Mouse (Mus musculus): Measurements from ENCODE around the gene Pla2r1.
A peak's percentile ranks its signal among the peaks of the same experiment; 100 is the strongest.

Pla2r1 gene

DNA sequence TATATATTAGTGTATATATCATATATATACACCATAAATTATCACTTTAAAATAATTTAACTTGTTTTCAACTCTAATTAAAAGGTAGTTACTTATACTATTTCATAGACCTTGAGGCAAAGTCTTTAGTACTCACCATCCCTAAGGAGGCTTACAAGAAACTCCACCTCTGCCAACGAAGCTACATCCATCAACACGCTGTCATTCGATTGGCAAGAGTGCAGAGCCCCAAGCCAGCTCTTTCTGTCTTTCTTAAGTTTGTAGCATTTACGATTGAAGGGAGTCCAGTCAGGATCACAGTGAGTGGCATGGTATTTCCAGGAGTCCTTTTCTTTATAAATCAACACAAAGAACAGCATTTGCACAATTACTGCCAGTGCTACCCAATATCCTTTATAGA, 49.1 kb downstream of the Pla2r1 start:
- DNase-seq (ENCODE audit: low read depth, low spot score) = no peak

DNA sequence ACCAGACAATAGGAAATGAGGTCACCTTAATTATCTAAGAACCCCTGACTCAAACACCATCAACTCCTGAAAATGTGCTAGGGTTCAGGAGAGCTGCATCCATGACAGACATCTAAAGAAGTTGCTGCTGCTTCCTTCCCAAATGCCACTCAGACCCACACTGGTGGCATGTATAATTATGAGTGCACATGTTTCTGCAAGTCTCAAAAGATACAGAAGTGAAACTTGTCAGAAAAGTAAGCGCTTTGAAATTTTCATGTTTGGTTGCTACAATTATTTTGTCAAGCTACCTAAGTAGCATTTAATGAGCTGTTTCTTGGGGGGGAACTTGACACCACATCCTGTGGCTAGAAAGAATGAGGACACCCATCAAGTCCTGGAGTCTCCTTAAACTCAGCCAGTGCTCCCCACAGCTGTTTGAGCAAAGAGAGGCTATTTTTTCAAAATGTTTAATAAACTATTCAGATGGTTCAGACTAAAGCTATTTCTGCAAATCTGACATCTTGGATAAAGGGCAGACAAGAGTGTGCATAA, 52.5 kb downstream of the Pla2r1 start:
- no peak for DNase-seq (ENCODE audit: low read depth, low spot score)

DNA sequence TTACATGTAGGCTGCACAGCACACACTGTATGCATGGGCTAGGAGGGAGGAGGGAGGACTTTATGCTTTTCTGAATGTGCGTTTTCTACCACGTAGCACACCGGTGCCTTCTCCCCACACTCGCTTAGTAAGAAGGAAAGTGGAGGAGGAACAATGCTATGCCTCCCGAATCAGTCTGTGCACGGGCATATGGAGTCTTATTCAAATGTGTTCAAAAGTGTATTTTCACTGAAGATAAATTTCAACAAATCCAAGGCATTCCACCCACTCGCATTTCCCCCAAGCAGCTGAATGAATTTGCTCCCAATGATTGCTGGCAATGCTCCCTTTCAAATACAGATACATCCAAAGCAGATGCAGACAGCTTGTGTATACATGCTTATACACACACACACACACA, 73.2 kb downstream of the Pla2r1 start:
- no peak for DNase-seq (ENCODE audit: low read depth, low spot score)

DNA sequence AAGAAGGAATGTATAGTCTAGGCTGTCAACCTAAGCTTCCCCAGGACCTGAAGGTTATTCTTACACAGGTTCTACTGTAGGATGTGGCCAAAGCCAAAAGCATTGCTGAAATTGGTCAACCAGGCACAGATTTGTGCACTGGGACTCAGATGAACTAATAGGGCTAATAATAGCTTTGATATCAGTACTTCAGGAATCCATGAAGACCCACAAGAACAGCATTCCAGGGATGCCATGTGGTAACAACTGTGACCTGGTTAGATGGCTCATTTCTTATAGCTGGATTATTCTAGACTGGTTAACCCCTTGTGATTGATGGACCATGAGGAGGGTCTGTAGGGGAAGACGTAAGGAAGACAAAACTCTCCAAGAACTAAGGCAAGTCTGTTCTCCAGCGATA, 74.3 kb downstream of the Pla2r1 start:
- DNase-seq (ENCODE audit: low read depth, low spot score) = peak; percentile 8

DNA sequence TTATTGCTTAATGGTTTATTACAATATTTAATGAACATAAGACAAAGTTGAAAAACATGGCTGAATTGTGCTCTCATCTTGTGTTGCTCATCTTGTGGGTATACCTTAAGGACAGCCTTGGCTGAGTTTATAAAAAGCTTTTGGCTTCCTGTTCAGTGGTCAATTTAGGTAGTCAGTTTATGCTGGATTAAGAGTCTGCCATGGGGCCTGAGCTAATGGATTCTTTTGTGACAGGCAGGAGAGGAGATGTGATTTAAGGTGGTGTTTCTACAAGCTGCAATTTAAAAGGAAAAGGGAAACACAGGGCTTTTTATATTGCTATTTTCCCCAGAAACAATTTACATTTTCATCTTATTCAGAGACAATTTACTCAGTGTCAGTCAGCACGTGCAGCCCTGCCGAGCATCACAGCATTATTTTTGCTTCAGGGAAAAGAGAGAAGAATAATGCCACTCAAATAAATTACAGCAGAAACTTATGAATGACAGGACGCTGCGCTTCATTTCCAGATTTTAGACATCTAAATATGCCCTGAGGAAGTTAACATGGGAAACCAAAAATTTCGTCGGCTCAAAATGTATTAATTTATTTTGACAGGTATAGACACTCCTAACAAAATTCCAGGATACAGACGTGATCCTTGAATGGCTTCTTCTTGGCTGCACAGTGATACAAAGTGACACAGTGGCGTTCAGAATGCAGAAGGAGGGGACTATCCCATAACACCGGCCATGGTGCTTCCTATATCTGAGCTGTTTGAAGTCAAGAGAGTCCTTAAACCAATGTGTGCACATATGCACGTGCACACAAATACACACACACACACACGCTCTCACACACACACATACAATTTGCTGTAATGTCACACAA, 84.0 kb downstream of the Pla2r1 start:
- DNase-seq (ENCODE audit: low read depth, low spot score) = no peak

DNA sequence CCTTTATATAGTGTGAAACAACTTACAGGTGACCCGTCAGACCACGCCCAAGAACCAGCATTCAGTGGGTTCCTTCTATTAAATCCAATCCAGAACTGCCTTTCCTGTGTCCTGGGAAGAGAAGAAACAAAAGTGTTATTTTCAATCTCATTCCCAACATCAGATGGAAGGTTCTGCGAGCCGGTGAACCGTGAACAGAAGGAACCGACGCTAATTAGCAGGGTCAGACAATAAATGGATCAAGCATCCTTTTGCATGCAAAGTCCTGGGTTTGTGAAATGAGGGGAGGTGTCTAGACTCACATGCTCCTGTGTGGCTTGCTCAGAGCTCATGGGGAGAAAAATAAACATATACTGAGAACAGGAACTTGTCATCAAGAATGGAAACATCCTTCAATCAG, 100.7 kb downstream of the Pla2r1 start:
- DNase-seq (ENCODE audit: low read depth, low spot score) = no peak

DNA sequence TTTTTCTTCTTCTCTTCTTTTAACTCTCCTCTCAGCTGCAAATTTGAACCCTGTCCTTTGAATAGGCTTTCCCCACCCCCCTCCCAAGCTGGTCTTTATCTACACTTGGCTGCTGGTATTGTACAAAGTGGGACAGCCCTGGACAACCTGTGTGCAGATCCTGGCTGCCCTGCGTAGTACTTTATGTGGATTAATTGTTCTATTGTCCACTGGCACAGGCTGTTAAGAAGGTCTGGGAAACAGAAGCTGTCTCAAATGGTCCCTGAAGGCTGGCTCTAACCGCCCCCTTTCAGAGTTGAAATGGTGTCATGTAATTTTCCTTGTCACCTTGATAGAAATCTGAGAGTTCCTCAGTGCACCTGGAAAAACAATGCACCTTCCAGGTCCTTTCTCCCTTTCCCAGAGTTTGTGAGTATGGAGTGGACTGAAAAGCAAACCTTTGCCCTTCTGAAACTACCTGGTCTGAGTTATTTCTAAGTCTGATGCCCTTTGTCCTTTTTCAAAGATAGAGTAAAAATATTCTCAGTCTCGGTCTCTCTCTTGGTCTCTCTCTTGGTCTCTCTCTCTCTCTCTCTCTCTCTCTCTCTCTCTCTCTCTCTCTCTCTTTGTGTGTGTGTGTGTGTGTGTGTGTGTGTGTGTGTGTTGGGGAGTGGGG, 101.9 kb downstream of the Pla2r1 start:
- DNase-seq (ENCODE audit: low read depth, low spot score) = no peak

DNA sequence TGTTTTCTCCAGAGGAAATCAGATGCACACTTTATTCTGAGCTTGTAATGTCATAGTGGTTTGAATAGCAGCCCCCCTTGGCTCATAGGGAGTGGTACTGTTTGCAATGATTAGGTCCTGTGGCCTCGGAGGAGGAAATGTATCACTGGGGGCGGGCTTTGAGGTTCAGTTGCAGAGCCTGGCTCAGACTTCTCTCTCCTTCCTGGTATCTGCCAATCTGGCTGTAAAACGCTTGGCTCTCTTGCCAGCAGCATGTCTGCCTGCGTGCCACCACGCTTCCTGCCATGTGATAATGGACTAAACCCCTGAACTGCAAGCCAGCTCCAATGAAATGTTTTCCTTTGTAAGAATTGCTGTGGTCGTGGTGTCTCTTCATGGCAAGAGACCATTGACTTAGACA, 103.4 kb downstream of the Pla2r1 start:
- DNase-seq (ENCODE audit: low read depth, low spot score) = no peak

DNA sequence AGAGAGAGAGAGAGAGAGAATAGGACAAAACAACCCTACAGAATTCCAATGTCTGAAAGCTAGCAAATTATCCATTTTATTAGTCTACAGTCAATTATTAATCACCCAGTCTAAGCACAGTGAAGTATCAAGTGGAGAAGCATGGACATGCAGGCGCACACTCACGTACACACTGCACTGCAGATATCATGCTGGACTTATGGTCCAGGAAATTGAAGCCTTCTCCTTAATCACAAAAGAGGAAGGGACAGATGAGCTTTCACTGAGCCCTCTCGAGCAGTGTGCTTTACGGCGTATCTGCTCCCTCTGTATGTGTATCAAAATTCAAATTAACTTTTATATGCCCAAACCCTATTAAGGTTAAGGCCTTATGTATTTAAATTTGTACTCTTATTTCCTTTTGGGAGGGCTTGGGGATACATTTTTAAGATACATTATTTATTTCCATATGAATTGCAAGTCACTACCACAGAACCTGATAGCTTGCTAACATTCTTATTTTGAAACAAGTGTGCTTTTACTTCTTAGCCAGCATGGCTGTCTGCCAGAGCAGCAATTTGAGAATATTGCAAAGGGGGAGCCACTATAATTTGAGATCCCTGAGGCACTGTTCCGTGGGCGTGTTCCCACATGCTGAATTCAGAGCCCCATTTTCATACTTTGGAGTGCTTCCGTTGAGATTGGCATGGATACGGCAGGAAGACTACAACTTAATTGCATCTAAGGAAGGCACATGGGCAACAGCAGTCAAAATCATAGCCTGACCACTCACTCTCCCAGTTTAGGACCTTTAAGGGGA, 108.2 kb downstream of the Pla2r1 start:
- DNase-seq (ENCODE audit: low read depth, low spot score) = no peak

DNA sequence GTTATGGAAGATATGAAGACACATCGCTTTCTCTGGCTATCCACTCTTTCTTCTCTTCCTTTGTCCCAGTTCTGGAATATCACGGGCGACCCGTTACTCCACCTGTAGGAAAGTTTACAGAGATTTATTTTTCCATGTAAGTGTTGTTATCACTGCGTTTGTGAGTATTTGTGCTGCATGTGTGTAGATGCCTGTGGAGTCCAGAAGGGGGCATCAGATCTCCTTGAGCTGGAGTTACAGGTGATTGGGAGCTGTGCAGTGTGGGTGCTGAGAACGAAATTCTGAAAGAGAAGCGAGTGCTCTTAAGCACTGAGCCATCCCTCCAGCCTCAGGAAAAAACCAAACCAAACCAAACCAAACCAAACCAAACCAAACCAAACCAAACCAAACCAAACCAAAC, 109.8 kb downstream of the Pla2r1 start:
- DNase-seq (ENCODE audit: low read depth, low spot score) = no peak

DNA sequence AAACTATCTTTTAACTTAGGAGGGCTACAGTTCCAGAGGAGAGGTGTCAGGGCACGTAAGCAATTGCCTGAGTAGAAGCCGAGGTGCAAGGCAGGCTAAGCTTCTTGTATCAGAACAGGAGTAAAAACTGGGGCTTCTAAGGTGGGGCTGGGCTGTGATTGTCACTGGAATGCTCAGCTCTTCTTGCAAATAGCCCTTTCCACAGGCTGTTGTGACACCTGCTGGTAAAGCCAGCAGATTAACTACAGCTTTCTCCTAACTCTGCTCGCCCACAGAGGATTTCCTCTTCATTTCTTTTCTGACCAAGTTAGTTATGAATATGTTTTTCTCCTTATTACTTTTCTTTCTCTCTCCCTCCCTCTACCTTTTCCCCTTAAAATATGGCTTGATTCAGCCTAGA, 111.2 kb downstream of the Pla2r1 start:
- DNase-seq (ENCODE audit: low read depth, low spot score) = no peak

DNA sequence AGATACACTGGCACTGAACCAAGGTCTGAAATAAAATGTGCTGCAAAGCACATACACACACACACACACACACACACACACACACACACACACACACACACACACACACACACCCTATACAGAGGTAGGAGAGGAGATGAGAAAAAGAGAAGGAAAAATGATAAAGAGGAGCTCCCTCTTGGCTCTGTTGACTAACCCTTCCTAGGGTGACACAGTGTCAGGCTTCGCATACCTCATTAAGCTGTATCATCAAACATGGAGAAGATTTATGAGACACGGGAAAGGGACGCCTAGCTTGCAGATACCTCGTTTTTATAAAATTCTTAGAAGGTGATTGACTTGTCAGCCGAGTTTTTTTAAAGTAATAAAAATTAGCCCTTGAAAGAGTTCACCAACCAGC, 116.3 kb downstream of the Pla2r1 start:
- peak; percentile 50 for DNase-seq (ENCODE audit: low read depth, low spot score)

DNA sequence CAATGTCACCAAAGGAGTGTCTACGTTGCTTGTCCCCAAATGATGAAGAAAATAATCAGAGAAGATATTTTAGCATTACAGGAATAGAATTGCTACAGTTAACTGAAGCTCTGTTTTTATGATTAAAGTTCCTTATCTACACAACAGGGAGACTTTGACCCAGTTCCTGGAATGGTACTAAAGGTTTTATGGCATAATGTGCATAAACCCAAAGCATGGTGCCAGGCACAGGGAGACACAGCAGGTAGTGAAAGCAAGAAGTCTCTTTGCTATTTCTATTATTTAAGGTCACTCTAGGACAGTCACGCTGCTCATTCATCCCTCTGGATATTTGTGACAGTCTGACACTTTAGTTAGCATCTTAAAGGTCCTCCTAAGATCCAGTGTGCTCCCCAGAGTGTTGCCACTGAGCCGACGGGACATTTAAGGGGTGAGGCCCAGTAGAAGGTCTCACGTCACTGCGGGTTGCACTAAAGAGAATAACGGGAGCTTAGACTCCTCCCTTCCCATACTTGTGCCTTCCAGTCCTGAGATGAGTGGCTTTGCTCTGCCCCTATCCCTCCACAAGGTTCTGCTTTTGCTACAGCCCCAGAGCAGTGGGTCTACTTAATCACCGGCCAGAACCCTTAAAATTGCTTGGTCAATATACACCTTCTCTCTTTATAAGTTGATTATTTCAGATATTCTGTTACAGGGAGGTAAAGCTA, 122.6 kb downstream of the Pla2r1 start:
- no peak for DNase-seq (ENCODE audit: low read depth, low spot score)

DNA sequence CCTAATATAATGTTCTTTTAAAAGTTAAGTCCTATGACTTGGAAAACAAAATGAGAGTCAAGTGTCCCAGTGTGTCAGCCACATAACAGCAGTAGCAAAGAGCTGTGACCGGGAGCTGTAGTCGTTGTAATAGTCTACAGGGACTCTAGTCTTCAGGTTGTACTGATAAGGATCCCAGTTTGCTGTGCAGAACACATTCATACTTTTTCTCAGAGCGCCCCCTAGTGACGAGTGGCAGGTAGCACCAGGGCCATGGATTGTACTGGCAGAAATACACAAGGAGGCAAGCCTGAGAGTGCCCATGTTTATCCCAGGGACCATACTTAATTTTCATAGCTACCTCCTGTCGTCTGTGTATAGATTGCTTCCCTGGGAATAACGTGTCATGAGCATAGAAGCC, 135.0 kb downstream of the Pla2r1 start:
- peak; percentile 80 for DNase-seq (ENCODE audit: low read depth, low spot score)

DNA sequence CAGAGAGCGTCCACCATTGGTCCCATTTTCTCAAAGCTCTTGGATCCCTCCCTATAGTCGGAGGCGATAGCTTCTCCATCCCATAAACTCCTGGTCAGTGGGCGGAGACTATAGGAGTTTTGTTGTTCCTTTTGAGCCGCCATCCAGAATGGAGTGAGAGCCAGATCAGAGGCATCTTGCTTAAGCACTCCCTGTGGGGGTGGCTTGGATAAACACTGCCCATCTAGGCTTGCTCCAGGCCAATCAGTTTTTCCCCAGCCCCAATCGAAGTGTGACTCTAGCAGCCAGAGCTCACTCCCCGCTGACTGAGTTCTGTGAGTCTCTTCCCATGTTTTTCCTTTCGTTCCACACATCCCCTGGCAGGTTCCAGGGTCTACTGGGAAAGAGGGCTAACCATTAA, 138.8 kb downstream of the Pla2r1 start:
- no peak for DNase-seq (ENCODE audit: low read depth, low spot score)

DNA sequence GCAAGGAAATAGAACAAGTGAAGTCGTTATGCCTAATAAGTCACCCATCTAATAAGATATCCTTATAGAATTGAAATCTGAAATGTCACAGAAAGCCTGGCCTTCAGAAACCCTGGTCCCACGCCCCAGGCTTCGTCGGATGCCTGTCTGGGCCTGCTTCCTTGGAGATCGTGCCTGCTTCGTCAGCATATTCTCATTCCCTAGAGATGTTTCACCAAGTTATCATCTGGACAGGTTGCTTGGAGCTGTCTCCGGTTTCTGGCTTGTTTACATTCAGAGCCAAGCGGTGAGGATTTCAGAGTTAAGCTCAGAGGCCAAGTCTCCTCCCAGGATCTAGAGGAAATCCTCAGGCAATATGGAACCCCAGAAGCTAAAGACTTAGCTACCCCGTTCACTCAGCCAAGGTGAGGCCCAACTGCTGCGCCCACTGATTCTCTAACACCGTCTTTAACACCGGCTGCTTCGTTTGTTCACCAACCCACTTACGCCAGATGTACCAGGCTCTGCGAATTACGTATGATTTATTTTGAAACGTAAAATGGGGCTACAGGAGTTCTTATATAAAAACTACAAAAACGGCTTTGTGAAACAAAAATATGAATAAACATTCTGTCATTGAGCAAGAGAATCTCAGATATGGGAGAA, 140.0 kb downstream of the Pla2r1 start:
- DNase-seq (ENCODE audit: low read depth, low spot score) = no peak

DNA sequence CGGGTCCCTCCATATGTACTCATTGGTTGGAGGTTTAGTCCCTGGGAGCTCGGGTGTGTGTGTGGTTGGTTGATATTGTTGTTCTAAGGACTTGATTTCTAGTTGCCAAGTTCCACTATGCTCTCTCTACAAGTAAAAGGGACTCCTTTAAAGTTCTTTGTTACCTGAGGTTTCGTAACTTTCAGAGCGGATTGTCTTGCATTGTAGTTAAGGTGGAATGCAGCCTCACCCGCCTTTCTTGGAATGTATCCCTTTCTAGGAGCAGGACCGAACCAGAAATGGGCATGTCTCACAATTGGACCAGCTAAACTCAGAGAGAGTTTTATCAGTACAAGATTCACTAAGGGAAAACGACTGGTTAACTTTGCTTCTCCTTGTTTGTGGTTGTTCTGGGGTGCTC, 141.9 kb downstream of the Pla2r1 start:
- no peak for DNase-seq (ENCODE audit: low read depth, low spot score)

DNA sequence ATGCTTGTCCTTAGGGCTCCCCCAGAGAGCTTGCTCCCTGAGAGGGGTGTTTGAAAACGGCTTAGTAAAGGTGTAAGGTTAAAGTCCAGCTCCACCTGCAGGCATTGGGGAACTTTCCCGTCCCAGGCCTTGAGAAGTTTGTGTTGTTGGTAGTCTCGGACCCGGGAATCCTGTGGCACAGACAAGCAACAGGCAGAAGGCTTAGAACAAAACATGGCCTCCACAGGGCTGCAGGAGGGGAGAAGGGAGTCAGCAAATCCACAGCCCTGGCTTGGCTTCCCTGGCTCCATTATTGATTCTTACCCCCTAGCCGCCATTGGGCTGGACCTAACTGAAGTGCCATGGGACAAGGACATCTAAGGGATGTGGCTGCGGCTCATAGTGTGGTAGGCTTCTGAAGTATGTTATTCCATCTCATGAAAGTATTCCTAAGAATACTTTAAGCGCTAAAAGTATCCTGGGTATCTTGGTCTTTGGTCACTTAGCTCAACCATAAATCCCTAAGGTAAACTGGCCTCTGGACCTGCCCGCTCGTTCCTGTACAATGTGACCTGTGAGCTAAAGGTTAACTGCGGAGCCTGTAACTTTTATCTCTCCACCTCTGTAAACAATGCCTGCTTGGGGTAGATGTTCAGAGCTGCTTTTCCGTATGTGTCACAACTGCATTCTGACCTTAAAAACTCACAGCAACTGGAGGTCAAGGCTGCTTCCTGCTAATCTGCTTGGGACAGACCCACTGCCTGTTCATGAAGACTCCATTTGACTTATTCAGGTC, 142.9 kb downstream of the Pla2r1 start:
- no peak for DNase-seq (ENCODE audit: low read depth, low spot score)

DNA sequence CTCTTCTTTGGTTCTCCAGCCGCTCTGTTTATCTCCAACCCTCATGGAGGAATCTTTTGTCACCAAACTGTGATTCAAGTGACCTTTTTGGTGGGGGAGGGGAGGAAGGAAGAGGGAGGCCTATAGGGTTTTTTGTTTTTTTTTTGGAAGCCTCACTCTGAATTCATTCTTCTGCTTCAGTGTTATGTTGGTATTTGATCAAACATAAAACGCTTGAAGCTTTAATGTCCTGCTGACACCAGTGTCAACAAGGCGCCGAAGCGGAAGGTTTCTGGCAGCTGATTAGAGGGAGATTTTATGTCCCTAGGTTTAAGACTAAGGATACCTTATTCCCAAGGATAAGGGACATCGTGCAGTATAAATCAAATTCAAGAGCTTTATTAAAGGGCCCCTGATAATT, 143.9 kb downstream of the Pla2r1 start:
- no peak for DNase-seq (ENCODE audit: low read depth, low spot score)

DNA sequence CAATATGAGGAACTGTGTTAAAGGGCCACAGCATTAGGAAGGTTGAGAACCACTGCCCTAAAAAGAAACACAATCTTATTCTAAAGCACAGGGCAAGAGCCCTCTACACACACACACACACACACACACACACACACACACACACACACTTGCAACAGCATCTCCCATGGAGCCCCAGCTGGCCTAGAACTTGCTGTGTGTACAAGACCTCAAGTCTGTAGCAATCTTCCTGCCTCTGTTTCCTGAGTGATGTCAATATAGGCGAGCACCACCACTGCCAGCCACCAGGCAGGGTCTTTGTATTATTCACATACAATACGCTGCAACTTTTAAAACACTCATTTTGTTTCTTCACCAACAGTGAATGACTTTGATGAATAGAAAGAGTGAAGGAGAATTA, 145.7 kb downstream of the Pla2r1 start:
- no peak for DNase-seq (ENCODE audit: low read depth, low spot score)

Data from mesoderm, embryonic 11.5 days (tissue).